In the genomic region with DNA sequence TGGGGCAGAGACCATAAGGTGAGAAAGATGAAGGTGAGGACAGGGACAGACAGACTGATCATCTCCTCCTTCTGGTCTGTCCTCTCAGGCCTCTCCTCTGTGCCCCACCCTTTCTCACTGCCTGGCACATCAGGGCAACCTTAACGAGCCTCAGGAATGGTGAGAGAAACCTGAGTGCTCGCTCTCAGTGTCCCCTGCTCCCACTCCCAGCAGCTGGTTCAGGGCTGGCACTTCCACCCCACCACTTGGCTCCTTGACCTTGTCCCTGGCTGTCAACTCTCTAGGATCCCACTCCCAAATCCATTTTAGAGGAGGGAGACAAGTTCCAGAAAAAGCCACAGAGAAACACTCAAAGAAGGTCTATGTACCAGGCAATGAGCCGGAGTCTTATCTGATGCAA, we compare ENCODE assay signal across 22 mouse cellular contexts. TPM values are rescaled to one million over a fixed set of nuclear protein-coding genes. Genes with fewer than 3 reads are reported as not detected.
A peak's percentile ranks its signal among the peaks of the same experiment; 100 is the strongest.
DNase-seq lines count a peak whose midpoint lies in the region; ATAC-seq and TF ChIP-seq lines count a peak whose summit lies in the region.
"Had no signal": no experiment of that assay in that cellular context is flagged by ENCODE, and none has a peak within 500 bp of the region (broad histone marks: within the 10 kb centered on the region; RNA-seq: fewer than 3 reads in every experiment).

No protein-coding gene starts in this region.

- H3K4me2 ChIP-seq in hindbrain, embryonic 16.5 days (ENCODE audit: low read length) = no peak overlapping the region
- H3K4me2 ChIP-seq in midbrain, embryonic 11.5 days = no peak overlapping the region
- H3K4me2 ChIP-seq in midbrain, embryonic 16.5 days (ENCODE audit: low read length) = no peak overlapping the region
- H3K4me2 ChIP-seq in embryonic facial prominence, embryonic 14.5 days (ENCODE audit: low read depth, low read length) = no peak overlapping the region
- H3K4me2 ChIP-seq in myocyte (ENCODE audit: low read depth) = no peak overlapping the region
- no peak overlapping the region for H3K4me2 ChIP-seq in intestine, postnatal 0 days (replicated peaks; ENCODE audit: low read depth)
- H3K4me2 ChIP-seq: heart, embryonic 15.5 days had no signal

- no peak for TF ChIP-seq POLR2A in myocyte (IDR thresholded peaks at IDR 0.05; ENCODE audit: insufficient read length, low read depth)

- ATAC-seq in hindbrain, embryonic 16.5 days = no peak
- ATAC-seq in midbrain, embryonic 11.5 days (ENCODE audit: low FRiP score) = no peak
- ATAC-seq in midbrain, embryonic 16.5 days = no peak
- no peak for ATAC-seq in embryonic facial prominence, embryonic 14.5 days (ENCODE audit: low read depth)
- no peak for ATAC-seq in intestine, postnatal 0 days
- ATAC-seq: forebrain, embryonic 16.5 days; inflammation-experienced regulatory T-cells, adult 6 months had no signal

- WGBS in hindbrain, embryonic 10.5 days = 54% methylated on average over 3 of the region's 3 CpGs
- 51% methylated on average over 3 of the region's 3 CpGs for WGBS in hindbrain, embryonic 16.5 days
- WGBS in midbrain, embryonic 11.5 days = 62% methylated on average over 3 of the region's 3 CpGs
- WGBS in midbrain, embryonic 16.5 days = 65% methylated on average over 3 of the region's 3 CpGs
- WGBS in embryonic facial prominence, embryonic 14.5 days = 38% methylated on average over 3 of the region's 3 CpGs
- whole genome bisulfite sequencing in intestine, postnatal 0 days = 52% methylated on average over 3 of the region's 3 CpGs

- H3K9me3 ChIP-seq in hindbrain, embryonic 10.5 days = no peaks in the 10 kb centered on the region
- no peaks in the 10 kb centered on the region for H3K9me3 ChIP-seq in hindbrain, embryonic 16.5 days (ENCODE audit: control insufficient read depth, low read length)
- no peaks in the 10 kb centered on the region for H3K9me3 ChIP-seq in midbrain, embryonic 11.5 days (ENCODE audit: control insufficient read depth, low read length)
- no peaks in the 10 kb centered on the region for H3K9me3 ChIP-seq in midbrain, embryonic 16.5 days (replicated peaks; ENCODE audit: control insufficient read depth, low read length, poor library complexity, severe bottlenecking)
- H3K9me3 ChIP-seq in embryonic facial prominence, embryonic 14.5 days (ENCODE audit: control insufficient read depth, low read length) = no peaks in the 10 kb centered on the region
- H3K9me3 ChIP-seq in intestine, postnatal 0 days (ENCODE audit: control insufficient read depth) = no peaks in the 10 kb centered on the region
- H3K9me3 ChIP-seq: heart, embryonic 15.5 days had no signal

- H3K27me3 ChIP-seq in hindbrain, embryonic 10.5 days (ENCODE audit: insufficient read depth, poor library complexity, severe bottlenecking) = peaks cover 36% of the 10 kb centered on the region
- no peaks in the 10 kb centered on the region; the same call in 1 of the 2 replicates for H3K27me3 ChIP-seq in hindbrain, embryonic 16.5 days (replicated peaks; ENCODE audit: control insufficient read depth, insufficient read depth, low read length)
- H3K27me3 ChIP-seq in midbrain, embryonic 11.5 days (ENCODE audit: control insufficient read depth, insufficient read depth, low read length) = peaks cover 4% of the 10 kb centered on the region; the same call in 1 of the 2 replicates
- H3K27me3 ChIP-seq in midbrain, embryonic 16.5 days (ENCODE audit: control insufficient read depth, insufficient read depth, low read depth, low read length) = no peaks in the 10 kb centered on the region
- H3K27me3 ChIP-seq in embryonic facial prominence, embryonic 14.5 days (replicated peaks; ENCODE audit: control insufficient read depth, insufficient read depth, low read length) = peaks cover 8% of the 10 kb centered on the region; the same call in 1 of the 2 replicates
- no peaks in the 10 kb centered on the region for H3K27me3 ChIP-seq in myocyte (ENCODE audit: control insufficient read depth, insufficient read depth, insufficient read length)
- peaks cover 17% of the 10 kb centered on the region for H3K27me3 ChIP-seq in intestine, postnatal 0 days (replicated peaks; ENCODE audit: control insufficient read depth, insufficient read depth, low read length)
- H3K27me3 ChIP-seq: CH12.LX had no signal

- peak overlapping the region; percentile 84 for H3K27ac ChIP-seq in hindbrain, embryonic 10.5 days
- no peak overlapping the region for H3K27ac ChIP-seq in hindbrain, embryonic 16.5 days (ENCODE audit: low read depth, low read length)
- no peak overlapping the region for H3K27ac ChIP-seq in midbrain, embryonic 11.5 days (ENCODE audit: low read depth, low read length)
- H3K27ac ChIP-seq in midbrain, embryonic 16.5 days (ENCODE audit: low read length) = no peak overlapping the region
- no peak overlapping the region for H3K27ac ChIP-seq in embryonic facial prominence, embryonic 14.5 days (replicated peaks; ENCODE audit: low read depth, low read length)
- H3K27ac ChIP-seq in intestine, postnatal 0 days (ENCODE audit: low read depth, low read length) = no peak overlapping the region
- H3K27ac ChIP-seq: heart, embryonic 15.5 days had no signal

- H3K4me3 ChIP-seq in hindbrain, embryonic 10.5 days = no peak overlapping the region
- H3K4me3 ChIP-seq in hindbrain, embryonic 16.5 days (ENCODE audit: low read length) = no peak overlapping the region
- no peak overlapping the region for H3K4me3 ChIP-seq in midbrain, embryonic 11.5 days (ENCODE audit: low read depth, low read length)
- H3K4me3 ChIP-seq in midbrain, embryonic 16.5 days (ENCODE audit: low read depth, low read length) = no peak overlapping the region
- H3K4me3 ChIP-seq in embryonic facial prominence, embryonic 14.5 days (ENCODE audit: low read depth, low read length) = no peak overlapping the region
- no peak overlapping the region for H3K4me3 ChIP-seq in myocyte
- H3K4me3 ChIP-seq in intestine, postnatal 0 days (ENCODE audit: low read depth, low read length) = no peak overlapping the region
- H3K4me3 ChIP-seq: heart, embryonic 15.5 days had no signal

- no peak overlapping the region for H3K9ac ChIP-seq in hindbrain, embryonic 16.5 days (ENCODE audit: low read depth, low read length)
- no peak overlapping the region for H3K9ac ChIP-seq in midbrain, embryonic 11.5 days (ENCODE audit: low read length)
- no peak overlapping the region for H3K9ac ChIP-seq in midbrain, embryonic 16.5 days (ENCODE audit: low read depth, low read length)
- 0 out of 2 replicates have a peak overlapping the region, but pooled peaks have one; percentile 15 for H3K9ac ChIP-seq in embryonic facial prominence, embryonic 14.5 days (ENCODE audit: low read depth, low read length)
- H3K9ac ChIP-seq in intestine, postnatal 0 days (ENCODE audit: low read depth, low read length) = no peak overlapping the region
- H3K9ac ChIP-seq: heart, embryonic 15.5 days had no signal

- H3ac ChIP-seq in myocyte (ENCODE audit: control insufficient read depth, insufficient read length) = no peak overlapping the region

- no peaks in the 10 kb centered on the region for H3K36me3 ChIP-seq in hindbrain, embryonic 10.5 days
- H3K36me3 ChIP-seq in hindbrain, embryonic 16.5 days (ENCODE audit: control insufficient read depth, insufficient read depth, low read length) = no peaks in the 10 kb centered on the region
- no peaks in the 10 kb centered on the region for H3K36me3 ChIP-seq in midbrain, embryonic 11.5 days (ENCODE audit: control insufficient read depth, insufficient read depth, low read length)
- H3K36me3 ChIP-seq in midbrain, embryonic 16.5 days (ENCODE audit: control insufficient read depth, insufficient read depth, low read length) = no peaks in the 10 kb centered on the region
- H3K36me3 ChIP-seq in embryonic facial prominence, embryonic 14.5 days (ENCODE audit: control insufficient read depth, insufficient read depth, low read length) = no peaks in the 10 kb centered on the region
- no peaks in the 10 kb centered on the region for H3K36me3 ChIP-seq in myocyte (ENCODE audit: control insufficient read depth, insufficient read depth)
- H3K36me3 ChIP-seq in intestine, postnatal 0 days (ENCODE audit: control insufficient read depth, insufficient read depth) = no peaks in the 10 kb centered on the region
- H3K36me3 ChIP-seq: heart, embryonic 15.5 days had no signal

- no peak for TF ChIP-seq CTCF in intestine, postnatal 0 days (IDR thresholded peaks at IDR 0.05; ENCODE audit: low read depth)

- no peak for DNase-seq in hindbrain, embryonic 10.5 days (ENCODE audit: low spot score)
- peak; percentile 84 for DNase-seq in midbrain, embryonic 11.5 days (ENCODE audit: low spot score, missing footprints)
- no peak for DNase-seq in embryonic facial prominence, embryonic 14.5 days (ENCODE audit: low spot score)
- DNase-seq in heart, adult 18-20 months = no peak
- DNase-seq: adrenal gland, postnatal 25 days; cerebellum, adult 11-12 months; cerebellum, postnatal 36 days; heart, adult 11 months; kidney, adult 9 months; kidney, postnatal 25 days; layer of hippocampus, adult 9-11 months; lung, postnatal 10 days; thymus, postnatal 25 days had no signal

- H3K4me1 ChIP-seq in hindbrain, embryonic 10.5 days (replicated peaks) = peaks cover 82% of the 10 kb centered on the region
- peaks cover 17% of the 10 kb centered on the region for H3K4me1 ChIP-seq in hindbrain, embryonic 16.5 days (ENCODE audit: control insufficient read depth, insufficient read depth, low read depth, low read length)
- peaks cover 42% of the 10 kb centered on the region for H3K4me1 ChIP-seq in midbrain, embryonic 11.5 days (ENCODE audit: control insufficient read depth, insufficient read depth, low read length)
- H3K4me1 ChIP-seq in midbrain, embryonic 16.5 days (ENCODE audit: control insufficient read depth, insufficient read depth, low read length) = peaks cover 30% of the 10 kb centered on the region
- H3K4me1 ChIP-seq in embryonic facial prominence, embryonic 14.5 days (ENCODE audit: control insufficient read depth, insufficient read depth, low read length) = peaks cover 22% of the 10 kb centered on the region
- no peaks in the 10 kb centered on the region for H3K4me1 ChIP-seq in intestine, postnatal 0 days (replicated peaks; ENCODE audit: control insufficient read depth, insufficient read depth, low read length)

- no peaks in the 10 kb centered on the region for H3K79me2 ChIP-seq in myocyte (ENCODE audit: control insufficient read depth, insufficient read depth)

RNA-seq across cellular contexts. Expression of a gene that starts 4.9 kb away (rescaled TPM):
- polyA plus RNA-seq in hindbrain, embryonic 10.5 days (2016; fragmentation: Nextera tagmentation; extraction: Ambion mirVana) = 24.9 and 26.3 TPM in 2 replicates
- polyA plus RNA-seq in hindbrain, embryonic 16.5 days (2015; fragmentation: Nextera tagmentation; extraction: Ambion mirVana) = 20.1 and 24.7 TPM in 2 replicates
- 19.4 and 24.3 TPM in 2 replicates for polyA plus RNA-seq in midbrain, embryonic 11.5 days (2014; fragmentation: Nextera tagmentation; extraction: Ambion mirVana)
- polyA plus RNA-seq in midbrain, embryonic 16.5 days (2015; fragmentation: Nextera tagmentation; extraction: Ambion mirVana) = 20.1 and 22.7 TPM in 2 replicates
- polyA plus RNA-seq in embryonic facial prominence, embryonic 14.5 days (2014; fragmentation: Nextera tagmentation; extraction: Ambion mirVana) = 18.4 and 19.0 TPM in 2 replicates
- polyA plus RNA-seq in myocyte (2012; fragmentation: generic; extraction: Trizol) = 35.6 TPM
- total RNA-seq in heart, adult 18-20 months (2021) = 10 to 100 TPM in 1 of 2 experiments, 1 to 10 TPM in 1; 8.9 to 10.3 TPM
- polyA plus RNA-seq in intestine, postnatal 0 days (2015; fragmentation: Nextera tagmentation; extraction: Ambion mirVana) = 2.9 and 3.1 TPM in 2 replicates
- polyA plus RNA-seq: inflammation-experienced regulatory T-cells, adult 6 months had no signal

RNA-seq across cellular contexts. Expression of a gene that starts 24.6 kb away (rescaled TPM):
- polyA plus RNA-seq in hindbrain, embryonic 10.5 days (2016; fragmentation: Nextera tagmentation; extraction: Ambion mirVana) = 0.31 and 0.36 TPM in 2 replicates
- 0.34 and 0.42 TPM in 2 replicates for polyA plus RNA-seq in hindbrain, embryonic 16.5 days (2015; fragmentation: Nextera tagmentation; extraction: Ambion mirVana)
- 0.12 and 0.23 TPM in 2 replicates for polyA plus RNA-seq in midbrain, embryonic 11.5 days (2014; fragmentation: Nextera tagmentation; extraction: Ambion mirVana)
- polyA plus RNA-seq in midbrain, embryonic 16.5 days (2015; fragmentation: Nextera tagmentation; extraction: Ambion mirVana) = 0.40 and 0.64 TPM in 2 replicates
- polyA plus RNA-seq in embryonic facial prominence, embryonic 14.5 days (2014; fragmentation: Nextera tagmentation; extraction: Ambion mirVana) = 0.13 and 0.47 TPM in 2 replicates
- polyA plus RNA-seq in myocyte (2012; fragmentation: generic; extraction: Trizol) = 0.05 TPM
- total RNA-seq in heart, adult 18-20 months (2021) = not detected
- polyA plus RNA-seq in intestine, postnatal 0 days (2015; fragmentation: Nextera tagmentation; extraction: Ambion mirVana) = not detected in 2 replicates
- total RNA-seq: adrenal gland, postnatal 25 days; gastrocnemius, adult 8-10 months had no signal
- polyA plus RNA-seq: inflammation-experienced regulatory T-cells, adult 6 months had no signal

RNA-seq across cellular contexts. Expression of a gene that starts 31.5 kb away (rescaled TPM):
- polyA plus RNA-seq in hindbrain, embryonic 10.5 days (2016; fragmentation: Nextera tagmentation; extraction: Ambion mirVana) = 23.5 and 23.8 TPM in 2 replicates
- 6.3 and 8.6 TPM in 2 replicates for polyA plus RNA-seq in hindbrain, embryonic 16.5 days (2015; fragmentation: Nextera tagmentation; extraction: Ambion mirVana)
- polyA plus RNA-seq in midbrain, embryonic 11.5 days (2014; fragmentation: Nextera tagmentation; extraction: Ambion mirVana) = 15.9 and 18.1 TPM in 2 replicates
- 5.8 and 7.4 TPM in 2 replicates for polyA plus RNA-seq in midbrain, embryonic 16.5 days (2015; fragmentation: Nextera tagmentation; extraction: Ambion mirVana)
- polyA plus RNA-seq in embryonic facial prominence, embryonic 14.5 days (2014; fragmentation: Nextera tagmentation; extraction: Ambion mirVana) = 63.4 TPM in 2 replicates
- 162 TPM for polyA plus RNA-seq in myocyte (2012; fragmentation: generic; extraction: Trizol)
- total RNA-seq in heart, adult 18-20 months (2021) = 10 to 100 TPM; 30.8 to 37.3 TPM
- polyA plus RNA-seq in intestine, postnatal 0 days (2015; fragmentation: Nextera tagmentation; extraction: Ambion mirVana) = 25.0 and 25.8 TPM in 2 replicates
